Mouse (Mus musculus): ENCODE results near the gene Tango6. TPM values are rescaled to one million over a fixed set of nuclear protein-coding genes. Genes with fewer than 3 reads are reported as not detected.

Tango6 gene
- total and polyA plus RNA-seq, 2 experiments from 2014 or later = 4.0 to 13.5 TPM

- TF ChIP-seq EP300 (IDR thresholded peaks at IDR 0.05; ENCODE audit: low read depth) = no peak
- no peak for TF ChIP-seq CTCF (IDR thresholded peaks at IDR 0.05; ENCODE audit: low read depth)
- Histone ChIP-seq H3K4me1 (ENCODE audit: control insufficient read depth, insufficient read depth) (no peaks in the 10 kb centered on the region), H3K27ac (ENCODE audit: low read depth) (no peak overlapping the region), H3K9ac (replicated peaks; ENCODE audit: low read depth, low read length) (no peak overlapping the region), H3K4me3 (ENCODE audit: low read depth, low read length) (no peak overlapping the region), H3K36me3 (replicated peaks; ENCODE audit: control insufficient read depth, insufficient read depth, low read length) (0 out of 2 replicates have a peak, but pooled peaks cover 4% of the 10 kb centered on the region), H3K9me3 (replicated peaks; ENCODE audit: control insufficient read depth, low read length) (no peaks in the 10 kb centered on the region), H3K4me2 (ENCODE audit: low read depth, low read length) (no peak overlapping the region), H3K27me3 (ENCODE audit: control insufficient read depth, insufficient read depth, low read length) (no peaks in the 10 kb centered on the region)
- ATAC-seq (ENCODE audit: insufficient read depth, low read depth) (no peak), DNase-seq (ENCODE audit: low spot score) (no peak)
- 60% methylated on average over 10 of the region's 10 CpGs for WGBS
These were observed 167.2 kb downstream of the Tango6 start for GRCm38 (mm10) chr8:106850034-106850433.

- peak; percentile 47; the same call in 1 of the 2 replicates for ATAC-seq (ENCODE audit: insufficient read depth, low read depth)
- no peaks in the 10 kb centered on the region for H3K4me1 ChIP-seq (ENCODE audit: control insufficient read depth, insufficient read depth)
- no peak for DNase-seq (ENCODE audit: low spot score)
- TF ChIP-seq CTCF (IDR thresholded peaks at IDR 0.05; ENCODE audit: low read depth) (peak; percentile 28; the same call in 1 of the 2 replicates), EP300 (IDR thresholded peaks at IDR 0.05; ENCODE audit: low read depth) (no peak)
- 45% methylated on average over 8 of the region's 8 CpGs for WGBS
- no peak overlapping the region for H3K4me2 ChIP-seq (ENCODE audit: low read depth, low read length)
- no peak overlapping the region for H3K9ac ChIP-seq (replicated peaks; ENCODE audit: low read depth, low read length)
- no peak overlapping the region for H3K27ac ChIP-seq (ENCODE audit: low read depth)
- H3K9me3 ChIP-seq (replicated peaks; ENCODE audit: control insufficient read depth, low read length) = no peaks in the 10 kb centered on the region
- H3K36me3 ChIP-seq (replicated peaks; ENCODE audit: control insufficient read depth, insufficient read depth, low read length) = 0 out of 2 replicates have a peak, but pooled peaks cover 4% of the 10 kb centered on the region
- H3K27me3 ChIP-seq (ENCODE audit: control insufficient read depth, insufficient read depth, low read length) = no peaks in the 10 kb centered on the region
- no peak overlapping the region for H3K4me3 ChIP-seq (ENCODE audit: low read depth, low read length)
These were observed 171.8 kb downstream of the Tango6 start for GRCm38 (mm10) chr8:106854534-106855241.

GRCm38 (mm10) chr8:106855242-106855562 is 172.3 kb downstream of the Tango6 start:
- 77% methylated on average over 3 of the region's 3 CpGs for WGBS
- ATAC-seq (ENCODE audit: insufficient read depth, low read depth) = no peak
- H3K4me2 ChIP-seq (ENCODE audit: low read depth, low read length) = no peak overlapping the region
- H3K36me3 ChIP-seq (replicated peaks; ENCODE audit: control insufficient read depth, insufficient read depth, low read length) = 0 out of 2 replicates have a peak, but pooled peaks cover 4% of the 10 kb centered on the region
- H3K9me3 ChIP-seq (replicated peaks; ENCODE audit: control insufficient read depth, low read length) = no peaks in the 10 kb centered on the region
- TF ChIP-seq CTCF (IDR thresholded peaks at IDR 0.05; ENCODE audit: low read depth) = no peak
- TF ChIP-seq EP300 (IDR thresholded peaks at IDR 0.05; ENCODE audit: low read depth) = no peak
- no peaks in the 10 kb centered on the region for H3K4me1 ChIP-seq (ENCODE audit: control insufficient read depth, insufficient read depth)
- H3K27me3 ChIP-seq (ENCODE audit: control insufficient read depth, insufficient read depth, low read length) = no peaks in the 10 kb centered on the region
- H3K9ac ChIP-seq (replicated peaks; ENCODE audit: low read depth, low read length) = no peak overlapping the region
- DNase-seq (ENCODE audit: low spot score) = no peak
- H3K27ac ChIP-seq (ENCODE audit: low read depth) = no peak overlapping the region
- no peak overlapping the region for H3K4me3 ChIP-seq (ENCODE audit: low read depth, low read length)

- Histone ChIP-seq H3K4me1 (ENCODE audit: control insufficient read depth, insufficient read depth) (no peaks in the 10 kb centered on the region), H3K4me3 (ENCODE audit: low read depth, low read length) (no peak overlapping the region), H3K27me3 (ENCODE audit: control insufficient read depth, insufficient read depth, low read length) (no peaks in the 10 kb centered on the region), H3K27ac (ENCODE audit: low read depth) (no peak overlapping the region), H3K4me2 (ENCODE audit: low read depth, low read length) (no peak overlapping the region), H3K36me3 (replicated peaks; ENCODE audit: control insufficient read depth, insufficient read depth, low read length) (no peaks in the 10 kb centered on the region), H3K9me3 (replicated peaks; ENCODE audit: control insufficient read depth, low read length) (no peaks in the 10 kb centered on the region), H3K9ac (replicated peaks; ENCODE audit: low read depth, low read length) (no peak overlapping the region)
- WGBS = 91% methylated on average over 10 of the region's 10 CpGs
- DNase-seq (ENCODE audit: low spot score) (no peak), ATAC-seq (ENCODE audit: insufficient read depth, low read depth) (no peak)
- TF ChIP-seq CTCF (IDR thresholded peaks at IDR 0.05; ENCODE audit: low read depth) = no peak
- TF ChIP-seq EP300 (IDR thresholded peaks at IDR 0.05; ENCODE audit: low read depth) = no peak
These were observed 180.0 kb downstream of the Tango6 start for GRCm38 (mm10) chr8:106862845-106863244.

GRCm38 (mm10) chr8:106865354-106865753 is 182.5 kb downstream of the Tango6 start:
- Histone ChIP-seq H3K27me3 (ENCODE audit: control insufficient read depth, insufficient read depth, low read length) (no peaks in the 10 kb centered on the region), H3K27ac (ENCODE audit: low read depth) (no peak overlapping the region), H3K9ac (replicated peaks; ENCODE audit: low read depth, low read length) (no peak overlapping the region), H3K4me1 (ENCODE audit: control insufficient read depth, insufficient read depth) (no peaks in the 10 kb centered on the region; the same call in 1 of the 2 replicates), H3K9me3 (replicated peaks; ENCODE audit: control insufficient read depth, low read length) (no peaks in the 10 kb centered on the region), H3K36me3 (replicated peaks; ENCODE audit: control insufficient read depth, insufficient read depth, low read length) (no peaks in the 10 kb centered on the region), H3K4me3 (ENCODE audit: low read depth, low read length) (no peak overlapping the region), H3K4me2 (ENCODE audit: low read depth, low read length) (no peak overlapping the region)
- DNase-seq (ENCODE audit: low spot score) (no peak), ATAC-seq (ENCODE audit: insufficient read depth, low read depth) (no peak)
- no peak for TF ChIP-seq EP300 (IDR thresholded peaks at IDR 0.05; ENCODE audit: low read depth)
- TF ChIP-seq CTCF (IDR thresholded peaks at IDR 0.05; ENCODE audit: low read depth) = no peak
- 73% methylated on average over 9 of the region's 9 CpGs for WGBS

GRCm38 (mm10) chr8:106870051-106870450 is 187.2 kb downstream of the Tango6 start, which contains the start of gene Has3:
Gene Has3 (plus strand): TSS chr8:106870242.
- H3K4me3 ChIP-seq (ENCODE audit: low read depth, low read length) = peak within 1 kb of the TSS; percentile 70
- H3K36me3 ChIP-seq (replicated peaks; ENCODE audit: control insufficient read depth, insufficient read depth, low read length) = peaks cover 7% of the 10 kb centered on the region; the same call in 1 of the 2 replicates
- peaks cover 23% of the 10 kb centered on the region for H3K4me1 ChIP-seq (ENCODE audit: control insufficient read depth, insufficient read depth)
- H3K9ac ChIP-seq (replicated peaks; ENCODE audit: low read depth, low read length) = peak within 1 kb of the TSS; percentile 54
- WGBS = 3% methylated on average over 18 of the region's 18 CpGs
- no peaks in the 10 kb centered on the region for H3K27me3 ChIP-seq (ENCODE audit: control insufficient read depth, insufficient read depth, low read length)
- DNase-seq (ENCODE audit: low spot score) (no peak), ATAC-seq (ENCODE audit: insufficient read depth, low read depth) (no peak)
- no peak within 1 kb of the TSS for H3K27ac ChIP-seq (ENCODE audit: low read depth)
- H3K9me3 ChIP-seq (replicated peaks; ENCODE audit: control insufficient read depth, low read length) = no peaks in the 10 kb centered on the region
- TF ChIP-seq CTCF (IDR thresholded peaks at IDR 0.05; ENCODE audit: low read depth) (no peak), EP300 (IDR thresholded peaks at IDR 0.05; ENCODE audit: low read depth) (no peak)
- H3K4me2 ChIP-seq (ENCODE audit: low read depth, low read length) = peak within 1 kb of the TSS; percentile 100
